Mouse (Mus musculus): ENCODE results near the gene Papss2. TPM values are rescaled to one million over a fixed set of nuclear protein-coding genes. Genes with fewer than 3 reads are reported as not detected.
A peak's percentile ranks its signal among the peaks of the same experiment; 100 is the strongest.

The Papss2 gene
- polyA plus RNA-seq, 1 experiment from 2014 or later, result 8.4 TPM

GRCm38 (mm10) chr19:32696674-32697073, 101.1 kb downstream of the Papss2 start:
- WGBS, result 92% methylated on average over 2 of the region's 2 CpGs

GRCm38 (mm10) chr19:32702191-32702590, 106.6 kb downstream of the Papss2 start:
- H3K4me1 ChIP-seq (replicated peaks), result no peaks in the 10 kb centered on the region
- H3K9ac ChIP-seq, result no peak overlapping the region
- no peaks in the 10 kb centered on the region for H3K27me3 ChIP-seq (replicated peaks)
- 0 out of 2 replicates have a peak, but pooled peaks cover 8% of the 10 kb centered on the region for H3K36me3 ChIP-seq
- H3K27ac ChIP-seq, result no peak overlapping the region
- WGBS, result 85% methylated on average over 3 of the region's 3 CpGs
- ATAC-seq, result no peak
- no peak overlapping the region for H3K4me3 ChIP-seq (replicated peaks)
- no peak overlapping the region for H3K4me2 ChIP-seq (replicated peaks)
- H3K9me3 ChIP-seq, result no peaks in the 10 kb centered on the region

More at GRCm38 (mm10) chr19:32696674-32697073, 101.1 kb downstream of the Papss2 start:
- ATAC-seq, result no peak
- Histone ChIP-seq H3K27me3 (replicated peaks) (no peaks in the 10 kb centered on the region), H3K4me3 (replicated peaks) (no peak overlapping the region), H3K4me1 (replicated peaks) (no peaks in the 10 kb centered on the region), H3K36me3 (0 out of 2 replicates have a peak, but pooled peaks cover 6% of the 10 kb centered on the region), H3K27ac (no peak overlapping the region), H3K9ac (no peak overlapping the region), H3K4me2 (replicated peaks) (no peak overlapping the region), H3K9me3 (no peaks in the 10 kb centered on the region)

GRCm38 (mm10) chr19:32708996-32709395, 113.4 kb downstream of the Papss2 start:
- Histone ChIP-seq H3K9me3 (no peaks in the 10 kb centered on the region), H3K4me2 (replicated peaks) (no peak overlapping the region), H3K4me1 (replicated peaks) (peaks cover 3% of the 10 kb centered on the region; the same call in 1 of the 2 replicates), H3K36me3 (no peaks in the 10 kb centered on the region), H3K27ac (no peak overlapping the region), H3K27me3 (replicated peaks) (no peaks in the 10 kb centered on the region), H3K9ac (no peak overlapping the region), H3K4me3 (replicated peaks) (no peak overlapping the region)
- ATAC-seq, result no peak
- 84% methylated on average over 5 of the region's 5 CpGs for WGBS

GRCm38 (mm10) chr19:32710288-32710687, 114.7 kb downstream of the Papss2 start:
- H3K9ac ChIP-seq, result no peak overlapping the region
- no peak overlapping the region for H3K27ac ChIP-seq
- H3K4me2 ChIP-seq (replicated peaks), result no peak overlapping the region
- H3K27me3 ChIP-seq (replicated peaks), result no peaks in the 10 kb centered on the region
- no peak for ATAC-seq
- peaks cover 3% of the 10 kb centered on the region; the same call in 1 of the 2 replicates for H3K4me1 ChIP-seq (replicated peaks)
- no peaks in the 10 kb centered on the region for H3K36me3 ChIP-seq
- WGBS, result 63% methylated on average over 3 of the region's 3 CpGs
- no peak overlapping the region for H3K4me3 ChIP-seq (replicated peaks)
- H3K9me3 ChIP-seq, result no peaks in the 10 kb centered on the region

GRCm38 (mm10) chr19:32711761-32712541, 116.4 kb downstream of the Papss2 start:
- no peaks in the 10 kb centered on the region for H3K36me3 ChIP-seq
- H3K4me2 ChIP-seq (replicated peaks), result peak overlapping the region; percentile 80
- H3K4me1 ChIP-seq (replicated peaks), result peaks cover 3% of the 10 kb centered on the region; the same call in 1 of the 2 replicates
- peak overlapping the region; percentile 91 for H3K27ac ChIP-seq
- H3K4me3 ChIP-seq (replicated peaks), result peak overlapping the region; percentile 90
- no peaks in the 10 kb centered on the region for H3K27me3 ChIP-seq (replicated peaks)
- WGBS, result under 1% methylated on average over 63 of the region's 63 CpGs
- ATAC-seq, result peak; percentile 98
- peak overlapping the region; percentile 89 for H3K9ac ChIP-seq
- no peaks in the 10 kb centered on the region for H3K9me3 ChIP-seq

- Histone ChIP-seq H3K4me2 (replicated peaks) (peak overlapping the region; percentile 80), H3K27me3 (replicated peaks) (no peaks in the 10 kb centered on the region), H3K9ac (peak overlapping the region; percentile 89), H3K4me3 (replicated peaks) (peak overlapping the region; percentile 90), H3K9me3 (no peaks in the 10 kb centered on the region), H3K27ac (peak overlapping the region; percentile 91), H3K36me3 (no peaks in the 10 kb centered on the region), H3K4me1 (replicated peaks) (peaks cover 3% of the 10 kb centered on the region; the same call in 1 of the 2 replicates)
- peak; percentile 90 for ATAC-seq
- 0% methylated on average over 11 of the region's 11 CpGs for WGBS
Measured at GRCm38 (mm10) chr19:32712588-32713042, 117.0 kb downstream of the Papss2 start.

GRCm38 (mm10) chr19:32713471-32713870, 117.9 kb downstream of the Papss2 start:
- Histone ChIP-seq H3K27me3 (replicated peaks) (no peaks in the 10 kb centered on the region), H3K9me3 (no peaks in the 10 kb centered on the region), H3K36me3 (no peaks in the 10 kb centered on the region), H3K4me3 (replicated peaks) (no peak overlapping the region), H3K27ac (no peak overlapping the region), H3K9ac (no peak overlapping the region), H3K4me1 (replicated peaks) (peaks cover 3% of the 10 kb centered on the region; the same call in 1 of the 2 replicates), H3K4me2 (replicated peaks) (no peak overlapping the region)
- no peak for ATAC-seq
- WGBS, result 82% methylated on average over 3 of the region's 3 CpGs

GRCm38 (mm10) chr19:32715201-32715600, 119.6 kb downstream of the Papss2 start:
- 0 out of 2 replicates have a peak, but pooled peaks have one; percentile 46 for ATAC-seq
- WGBS, result 6% methylated on average over 3 of the region's 3 CpGs

GRCm38 (mm10) chr19:32715681-32716080, 120.1 kb downstream of the Papss2 start:
- Histone ChIP-seq H3K27me3 (replicated peaks) (no peaks in the 10 kb centered on the region), H3K27ac (no peak overlapping the region), H3K9me3 (no peaks in the 10 kb centered on the region), H3K4me2 (replicated peaks) (no peak overlapping the region), H3K36me3 (no peaks in the 10 kb centered on the region), H3K9ac (no peak overlapping the region), H3K4me3 (replicated peaks) (no peak overlapping the region), H3K4me1 (replicated peaks) (peaks cover 3% of the 10 kb centered on the region; the same call in 1 of the 2 replicates)
- ATAC-seq, result no peak

More at GRCm38 (mm10) chr19:32715201-32715600, 119.6 kb downstream of the Papss2 start:
- no peaks in the 10 kb centered on the region for H3K36me3 ChIP-seq
- no peaks in the 10 kb centered on the region for H3K27me3 ChIP-seq (replicated peaks)
- H3K9ac ChIP-seq, result no peak overlapping the region
- H3K9me3 ChIP-seq, result no peaks in the 10 kb centered on the region
- H3K4me1 ChIP-seq (replicated peaks), result peaks cover 3% of the 10 kb centered on the region; the same call in 1 of the 2 replicates
- H3K4me3 ChIP-seq (replicated peaks), result no peak overlapping the region
- no peak overlapping the region for H3K4me2 ChIP-seq (replicated peaks)
- H3K27ac ChIP-seq, result no peak overlapping the region

Other genes with a start within 250 kb of the Papss2 start
- 35.3 and 37.1 TPM in 2 replicates for gene Sgms1, start 206.1 kb upstream of the Papss2 start, polyA plus RNA-seq (2015; fragmentation: Nextera tagmentation; extraction: Ambion mirVana)
- gene Rpl9-ps6, start 129.2 kb upstream of the Papss2 start, polyA plus RNA-seq (2015; fragmentation: Nextera tagmentation; extraction: Ambion mirVana), result 144 and 146 TPM in 2 replicates
- 58.0 and 66.9 TPM in 2 replicates for gene Minpp1, start 110.0 kb upstream of the Papss2 start, polyA plus RNA-seq (2015; fragmentation: Nextera tagmentation; extraction: Ambion mirVana)
- gene Atad1, start 144.0 kb downstream of the Papss2 start, polyA plus RNA-seq (2015; fragmentation: Nextera tagmentation; extraction: Ambion mirVana), result 72.6 and 76.1 TPM in 2 replicates
- 10.1 TPM in 2 replicates for gene Pten, start 161.7 kb downstream of the Papss2 start, polyA plus RNA-seq (2015; fragmentation: Nextera tagmentation; extraction: Ambion mirVana)